Mouse (Mus musculus) liver, embryonic 13.5 days (tissue): ENCODE data around the gene Bmper. TPM values are rescaled to one million over a fixed set of nuclear protein-coding genes. Genes with fewer than 3 reads are reported as not detected.

ENCODE experiments used
- ATAC-seq: fragments of 200-750 bp; cut with Nextera tagmentation; 2 replicates; pipeline ENCODE4 v1.8.0; 2017; ENCODE audit warnings: low read depth, mild to moderate bottlenecking, moderate number of reproducible peaks, moderate library complexity
- DNase-seq: peaks from one replicate; pipeline ENCODE4 v3.0.0; 2022
- H3K27ac ChIP-seq: fragments of 300-500 bp; sonication (generic); 2 replicates; pipeline ENCODE4 v1.5.1; 2015; ENCODE audit warnings: moderate library complexity, mild to moderate bottlenecking, inconsistent platforms
- H3K27me3 ChIP-seq: fragments of 300-500 bp; sonication (generic); 2 replicates; pipeline ENCODE4 v1.6.1; 2015; ENCODE audit warnings: mild to moderate bottlenecking, inconsistent platforms
- H3K36me3 ChIP-seq: fragments of 300-500 bp; sonication (generic); 2 replicates; pipeline ENCODE4 v1.6.1; 2015; ENCODE audit warnings: mild to moderate bottlenecking, inconsistent platforms
- H3K4me1 ChIP-seq: fragments of 300-500 bp; sonication (generic); replicated peaks from 2 replicates; pipeline ENCODE4 v1.6.1; 2015; ENCODE audit warnings: inconsistent platforms
- H3K4me2 ChIP-seq: fragments of 300-500 bp; sonication (generic); 2 replicates; pipeline ENCODE4 v1.6.1; 2015; ENCODE audit warnings: inconsistent platforms, mild to moderate bottlenecking, moderate library complexity
- H3K4me3 ChIP-seq: fragments of 300-500 bp; sonication (generic); replicated peaks from 2 replicates; pipeline ENCODE4 v1.5.1; 2015; ENCODE audit warnings: mild to moderate bottlenecking, inconsistent platforms
- H3K9ac ChIP-seq: fragments of 300-500 bp; sonication (generic); 2 replicates; pipeline ENCODE4 v1.6.1; 2015; ENCODE audit warnings: mild to moderate bottlenecking, inconsistent platforms
- H3K9me3 ChIP-seq: fragments of 300-500 bp; sonication (generic); replicated peaks from 2 replicates; pipeline ENCODE4 v1.6.1; 2016; ENCODE audit warnings: inconsistent platforms
- WGBS: fragments of 180-500 bp; shearing (Covaris S2); methylation state at CpG from one replicate; pipeline ENCODE4 v1.1.7; 2015; ENCODE audit not compliant: insufficient replicate concordance; 5-methylcytosine and 5-hydroxymethylcytosine counted together
- polyA plus RNA-seq: library from polyadenylated mRNA; unstranded; fragments of >200 nt; fragmentation: Nextera tagmentation; extraction: Ambion mirVana; gene quantifications from 2 replicates; pipeline ENCODE4 v1.2.1, GENCODE M21; 2015

Bmper gene
- polyA plus RNA-seq, 1 experiment from 2014 or later = 0.28 TPM

DNA sequence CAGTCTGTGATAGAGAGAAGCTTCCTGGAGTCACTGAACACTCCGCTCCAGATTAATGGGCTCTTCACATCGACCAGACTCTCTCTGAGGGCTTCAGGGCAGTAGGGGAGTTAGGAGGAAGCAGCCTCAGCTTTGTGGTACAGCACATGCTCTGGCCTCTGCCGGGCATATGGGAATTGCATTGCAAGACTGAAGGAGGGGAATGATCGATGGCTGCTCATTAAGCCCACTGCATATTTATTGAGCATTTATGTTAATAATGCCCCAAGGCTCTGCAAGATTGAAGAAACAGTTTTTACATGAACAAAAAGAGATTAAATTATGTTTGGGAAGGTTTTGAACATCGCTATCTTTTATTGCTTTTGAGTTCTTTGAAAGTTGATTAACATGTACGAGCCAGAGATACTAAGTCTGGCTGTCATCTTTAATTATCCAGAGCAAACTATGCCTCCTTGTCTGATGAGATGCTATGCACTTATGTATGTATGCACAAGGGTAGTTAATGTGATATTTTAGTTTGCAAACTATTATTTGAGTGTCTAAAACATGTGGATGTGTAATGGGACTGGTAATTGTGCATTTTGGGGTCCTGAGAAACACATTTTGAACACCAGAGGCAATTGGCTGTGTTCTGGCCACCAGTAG is 13.9 kb downstream of the Bmper start:
- Histone ChIP-seq H3K27me3 (no peaks in the 10 kb centered on the region), H3K4me3 (no peak overlapping the region), H3K36me3 (no peaks in the 10 kb centered on the region), H3K4me2 (no peak overlapping the region), H3K4me1 (no peaks in the 10 kb centered on the region), H3K27ac (no peak overlapping the region), H3K9ac (no peak overlapping the region), H3K9me3 (no peaks in the 10 kb centered on the region)
- ATAC-seq = no peak
- WGBS = 50% methylated on average over 6 of the region's 6 CpGs
- no peak for DNase-seq

DNA sequence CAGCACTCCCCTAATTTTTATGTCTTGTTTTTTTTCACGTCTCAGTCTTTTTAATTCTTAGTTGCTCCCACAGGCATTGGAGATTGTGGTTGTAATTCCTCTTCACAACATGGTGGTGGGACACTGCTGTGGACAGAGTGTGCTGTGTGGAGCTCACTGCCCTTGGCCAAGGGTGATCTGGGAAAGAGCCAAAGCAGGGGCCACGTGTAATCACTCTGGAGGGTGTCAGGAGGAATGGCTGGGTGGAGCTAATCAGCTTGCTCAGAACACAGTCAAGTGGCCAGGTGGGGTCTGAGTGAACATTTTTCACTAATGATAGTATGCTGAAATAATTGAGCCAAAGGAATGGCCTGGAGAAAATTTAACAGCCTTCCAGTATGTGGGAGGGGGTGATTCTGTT is 16.1 kb downstream of the Bmper start:
- WGBS = 48% methylated on average over 2 of the region's 2 CpGs
- DNase-seq (no peak), ATAC-seq (no peak)

GRCm38 (mm10) chr9:23242911-23243310 is 20.0 kb downstream of the Bmper start:
- Histone ChIP-seq H3K27ac (no peak overlapping the region), H3K9ac (no peak overlapping the region), H3K4me3 (no peak overlapping the region), H3K9me3 (no peaks in the 10 kb centered on the region), H3K27me3 (no peaks in the 10 kb centered on the region), H3K4me1 (no peaks in the 10 kb centered on the region), H3K4me2 (no peak overlapping the region), H3K36me3 (no peaks in the 10 kb centered on the region)
- 72% methylated on average over 3 of the region's 3 CpGs for WGBS
- ATAC-seq (no peak), DNase-seq (no peak)

More for the DNA sequence above, 16.1 kb downstream of the Bmper start:
- H3K36me3 ChIP-seq = no peaks in the 10 kb centered on the region
- H3K9ac ChIP-seq = no peak overlapping the region
- H3K4me3 ChIP-seq = no peak overlapping the region
- H3K9me3 ChIP-seq = no peaks in the 10 kb centered on the region
- no peak overlapping the region for H3K4me2 ChIP-seq
- H3K27ac ChIP-seq = no peak overlapping the region
- no peaks in the 10 kb centered on the region for H3K27me3 ChIP-seq
- no peaks in the 10 kb centered on the region for H3K4me1 ChIP-seq

- H3K9ac ChIP-seq = no peak overlapping the region
Measured at GRCm38 (mm10) chr9:23243869-23244268, 21.0 kb downstream of the Bmper start.

GRCm38 (mm10) chr9:23246389-23246788 is 23.5 kb downstream of the Bmper start:
- DNase-seq (no peak), ATAC-seq (no peak)
- Histone ChIP-seq H3K27ac (no peak overlapping the region), H3K36me3 (no peaks in the 10 kb centered on the region), H3K4me1 (no peaks in the 10 kb centered on the region), H3K27me3 (no peaks in the 10 kb centered on the region), H3K4me3 (no peak overlapping the region), H3K9ac (no peak overlapping the region), H3K9me3 (no peaks in the 10 kb centered on the region), H3K4me2 (no peak overlapping the region)
- WGBS = 71% methylated on average over 9 of the region's 9 CpGs

More at GRCm38 (mm10) chr9:23243869-23244268, 21.0 kb downstream of the Bmper start:
- Histone ChIP-seq H3K4me2 (no peak overlapping the region), H3K9me3 (no peaks in the 10 kb centered on the region), H3K4me1 (no peaks in the 10 kb centered on the region), H3K27ac (no peak overlapping the region), H3K4me3 (no peak overlapping the region), H3K36me3 (no peaks in the 10 kb centered on the region), H3K27me3 (no peaks in the 10 kb centered on the region)
- ATAC-seq (no peak), DNase-seq (no peak)
- WGBS = 44% methylated on average over 6 of the region's 6 CpGs

- 4% methylated on average over 5 of the region's 5 CpGs for WGBS
- DNase-seq (peak; percentile 15), ATAC-seq (no peak)
- Histone ChIP-seq H3K27me3 (no peaks in the 10 kb centered on the region), H3K36me3 (no peaks in the 10 kb centered on the region), H3K9me3 (no peaks in the 10 kb centered on the region), H3K4me2 (no peak overlapping the region), H3K4me3 (no peak overlapping the region), H3K9ac (no peak overlapping the region), H3K4me1 (no peaks in the 10 kb centered on the region), H3K27ac (no peak overlapping the region)
Measured at GRCm38 (mm10) chr9:23250026-23250425, 27.1 kb downstream of the Bmper start.

DNA sequence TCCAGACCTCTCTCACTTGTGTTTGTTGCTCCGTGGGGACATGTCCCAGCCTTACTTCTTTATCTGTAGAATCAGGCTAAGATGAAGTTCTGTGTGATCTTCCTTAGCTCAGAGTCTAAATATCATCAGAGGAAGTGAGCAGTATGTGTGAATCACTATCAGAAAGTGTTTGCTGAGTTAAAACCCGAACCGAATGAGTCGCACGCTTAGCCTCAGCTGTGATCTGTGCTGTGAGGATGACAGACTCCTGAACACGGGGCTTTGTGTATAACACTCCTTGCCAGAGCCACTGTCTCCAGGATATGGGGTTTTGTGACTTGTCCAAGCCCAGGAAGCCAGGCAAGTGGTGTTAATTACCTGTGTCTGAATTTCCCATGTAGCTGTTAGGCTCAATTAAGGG is 28.1 kb downstream of the Bmper start:
- no peak overlapping the region for H3K4me3 ChIP-seq
- no peaks in the 10 kb centered on the region for H3K27me3 ChIP-seq
- no peak for DNase-seq
- H3K36me3 ChIP-seq = no peaks in the 10 kb centered on the region
- no peaks in the 10 kb centered on the region for H3K4me1 ChIP-seq
- 71% methylated on average over 6 of the region's 6 CpGs for WGBS
- no peak overlapping the region for H3K9ac ChIP-seq
- no peak overlapping the region for H3K4me2 ChIP-seq
- no peak for ATAC-seq
- H3K27ac ChIP-seq = no peak overlapping the region
- H3K9me3 ChIP-seq = no peaks in the 10 kb centered on the region

GRCm38 (mm10) chr9:23253624-23254023 is 30.7 kb downstream of the Bmper start:
- Histone ChIP-seq H3K4me2 (no peak overlapping the region), H3K4me3 (no peak overlapping the region), H3K4me1 (no peaks in the 10 kb centered on the region), H3K27ac (no peak overlapping the region), H3K9ac (no peak overlapping the region), H3K36me3 (no peaks in the 10 kb centered on the region), H3K27me3 (no peaks in the 10 kb centered on the region), H3K9me3 (no peaks in the 10 kb centered on the region)
- no peak for DNase-seq
- ATAC-seq = no peak
- WGBS = 74% methylated on average over 6 of the region's 6 CpGs

DNA sequence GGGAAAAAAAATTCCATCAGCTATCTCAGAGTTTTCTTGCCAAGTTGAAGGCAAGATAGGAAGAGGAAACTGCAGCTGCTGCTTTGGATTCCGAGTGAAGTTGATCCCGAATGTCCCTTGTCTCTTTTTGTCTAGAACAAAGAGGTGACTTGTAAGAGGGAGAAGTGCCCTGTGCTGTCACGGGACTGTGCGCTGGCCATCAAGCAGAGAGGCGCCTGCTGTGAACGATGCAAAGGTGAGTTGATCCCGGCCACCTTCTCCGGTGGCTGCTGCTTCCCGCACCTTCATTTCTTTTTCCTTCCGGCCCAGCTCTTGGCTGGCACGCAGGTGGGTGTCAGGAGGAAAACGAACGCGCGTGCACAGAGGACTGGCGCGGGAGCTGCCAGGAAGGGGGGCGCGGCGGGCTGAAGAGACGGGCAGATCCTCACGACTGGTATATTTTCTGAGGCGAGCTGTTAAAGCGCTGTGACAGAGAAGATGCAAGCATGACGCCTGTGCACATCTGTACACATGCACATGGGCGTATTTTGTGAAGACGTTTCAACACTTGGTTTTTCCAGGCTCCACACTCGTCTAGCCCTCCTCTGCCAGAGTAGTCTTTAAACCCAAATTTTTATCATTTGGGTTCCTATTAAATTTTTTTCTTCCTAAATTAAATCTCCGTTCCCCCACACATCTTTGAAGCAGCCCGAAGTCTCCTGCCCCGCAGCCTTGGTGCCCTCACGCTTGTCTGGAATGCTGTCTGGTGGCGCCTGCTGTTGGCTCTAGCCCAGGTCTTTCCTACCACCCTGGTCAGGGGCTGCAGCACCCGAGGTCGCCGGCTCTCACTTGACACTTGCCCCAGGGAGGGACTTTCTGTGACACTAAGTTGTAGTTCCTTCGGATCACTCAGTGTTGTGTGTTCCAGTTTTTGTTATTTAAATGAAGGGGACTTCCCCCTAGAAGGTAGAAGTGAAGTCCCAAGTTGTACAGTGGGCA is 31.6 kb downstream of the Bmper start:
- no peaks in the 10 kb centered on the region for H3K27me3 ChIP-seq
- no peaks in the 10 kb centered on the region for H3K4me1 ChIP-seq
- H3K27ac ChIP-seq = no peak overlapping the region
- ATAC-seq = no peak
- no peak for DNase-seq
- no peaks in the 10 kb centered on the region for H3K9me3 ChIP-seq
- H3K36me3 ChIP-seq = no peaks in the 10 kb centered on the region
- H3K4me3 ChIP-seq = no peak overlapping the region
- no peak overlapping the region for H3K9ac ChIP-seq
- no peak overlapping the region for H3K4me2 ChIP-seq
- WGBS = 64% methylated on average over 37 of the region's 37 CpGs

GRCm38 (mm10) chr9:23255841-23256240 is 33.0 kb downstream of the Bmper start:
- 61% methylated on average over 2 of the region's 2 CpGs for WGBS

DNA sequence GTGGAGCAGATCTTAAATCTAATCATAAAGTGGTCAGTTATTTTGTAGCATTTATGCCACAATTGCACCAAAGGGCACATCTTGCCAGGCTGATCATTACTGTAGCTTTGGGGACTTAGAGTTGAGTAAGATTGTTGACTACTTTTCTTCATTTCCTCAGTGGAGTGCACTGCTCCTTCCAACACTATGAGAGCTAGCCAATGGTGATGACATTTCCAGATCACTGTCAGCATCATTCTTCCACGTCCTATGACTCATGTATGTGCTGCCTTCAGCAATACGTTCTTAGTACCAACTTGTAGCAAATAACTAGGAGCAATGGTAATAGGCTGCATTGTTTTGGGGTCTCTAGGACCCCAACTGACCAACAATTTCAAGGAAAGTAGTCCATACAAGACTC is 33.7 kb downstream of the Bmper start:
- ATAC-seq = no peak
- no peak overlapping the region for H3K4me3 ChIP-seq
- WGBS = 60% methylated on average over 2 of the region's 2 CpGs
- H3K27ac ChIP-seq = no peak overlapping the region
- no peaks in the 10 kb centered on the region for H3K36me3 ChIP-seq
- H3K27me3 ChIP-seq = no peaks in the 10 kb centered on the region
- no peaks in the 10 kb centered on the region for H3K4me1 ChIP-seq
- no peaks in the 10 kb centered on the region for H3K9me3 ChIP-seq
- no peak overlapping the region for H3K4me2 ChIP-seq
- DNase-seq = no peak
- H3K9ac ChIP-seq = no peak overlapping the region

More at GRCm38 (mm10) chr9:23255841-23256240, 33.0 kb downstream of the Bmper start:
- ATAC-seq (no peak), DNase-seq (no peak)
- Histone ChIP-seq H3K36me3 (no peaks in the 10 kb centered on the region), H3K9ac (no peak overlapping the region), H3K9me3 (no peaks in the 10 kb centered on the region), H3K4me2 (no peak overlapping the region), H3K27ac (no peak overlapping the region), H3K4me3 (no peak overlapping the region), H3K4me1 (no peaks in the 10 kb centered on the region), H3K27me3 (no peaks in the 10 kb centered on the region)
